Mouse (Mus musculus) C2C12 (cell line): Measurements from ENCODE around the gene Chrm5.

Source experiments
- CTCF ChIP-seq: IDR thresholded peaks from one replicate; pipeline ENCODE4 v1.5.1; 2011; ENCODE audit not compliant: control insufficient read depth, insufficient read depth, insufficient read length
- MYOD1 ChIP-seq: IDR thresholded peaks from one replicate; pipeline ENCODE4 v1.6.1; 2011; ENCODE audit warnings: low read depth; ENCODE audit not compliant: control insufficient read depth, insufficient read length

DNA sequence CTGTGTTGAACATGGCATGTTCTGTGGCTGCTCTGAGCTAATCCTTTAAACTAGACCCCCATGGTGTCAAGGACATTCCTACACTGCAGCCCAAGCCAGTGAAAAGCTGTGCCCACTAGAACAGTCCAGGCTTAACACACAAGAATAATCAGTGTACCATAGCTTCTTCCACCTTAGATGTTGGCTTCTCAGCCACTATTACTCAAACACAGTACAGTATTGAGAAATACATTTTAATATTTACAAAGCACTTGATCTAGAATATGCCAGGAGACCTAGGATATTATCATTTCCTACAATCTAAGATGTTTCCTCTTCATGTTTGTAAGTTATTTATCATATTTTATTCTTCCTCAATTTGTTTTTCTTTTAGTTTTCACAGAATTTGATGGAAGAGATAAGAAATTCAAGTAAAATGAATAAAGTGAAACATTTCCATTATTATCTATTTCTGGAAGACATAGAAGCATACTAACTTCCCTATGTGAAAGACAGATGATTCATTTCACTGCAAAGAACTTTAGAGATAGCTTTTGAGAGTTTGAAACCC lies 32.0 kb downstream of the Chrm5 start:
- TF ChIP-seq CTCF (no peak), MYOD1 (no peak)
